Mouse (Mus musculus): Measurements from ENCODE around the gene Esyt1. TPM values are rescaled to one million over a fixed set of nuclear protein-coding genes. Genes with fewer than 3 reads are reported as not detected.

Esyt1 gene
- polyA plus RNA-seq, 1 experiment: not detected

DNA sequence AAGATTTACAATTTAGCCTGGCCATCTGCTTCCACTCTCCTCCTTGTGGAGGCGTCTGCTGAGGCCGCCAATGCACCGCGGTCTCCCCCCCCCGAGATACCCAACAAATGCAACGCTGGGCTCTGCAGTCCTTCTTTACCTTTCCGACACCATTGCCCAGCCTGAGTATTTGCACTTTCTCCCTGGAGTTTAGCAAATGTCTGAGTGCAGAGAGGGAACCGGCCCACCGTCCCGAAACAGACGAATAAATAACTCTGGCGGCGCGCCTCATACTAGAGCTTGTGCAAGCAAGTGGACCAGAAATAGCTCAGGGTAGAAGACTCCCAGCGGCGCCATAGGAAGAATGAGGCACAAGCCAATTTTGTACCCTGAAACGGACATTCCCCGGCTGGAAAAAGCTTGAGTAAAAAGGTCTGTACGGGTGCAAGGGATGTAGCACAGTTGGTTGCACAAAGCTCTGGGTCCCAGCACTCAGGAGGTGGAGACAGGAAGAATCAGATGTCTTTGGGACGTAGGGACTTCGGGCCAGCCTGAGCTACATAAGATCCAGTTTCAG lies 26.5 kb downstream of the Esyt1 start:
- Histone ChIP-seq H3K27ac (ENCODE audit: insufficient read depth, low read depth, low read length) (peak overlapping the region; percentile 68), H3K4me3 (ENCODE audit: insufficient read depth, low read depth, low read length) (peak overlapping the region; percentile 61), H3K4me1 (ENCODE audit: control insufficient read depth, insufficient read depth, low read length) (peaks cover 19% of the 10 kb centered on the region)
- WGBS: under 1% methylated on average over 21 of the region's 21 CpGs
- TF ChIP-seq POLR2A (IDR thresholded peaks at IDR 0.05; ENCODE audit: insufficient read depth, low read depth, low read length) (no peak), CTCF (IDR thresholded peaks at IDR 0.05; ENCODE audit: insufficient read depth, low read depth, low read length) (no peak)

DNA sequence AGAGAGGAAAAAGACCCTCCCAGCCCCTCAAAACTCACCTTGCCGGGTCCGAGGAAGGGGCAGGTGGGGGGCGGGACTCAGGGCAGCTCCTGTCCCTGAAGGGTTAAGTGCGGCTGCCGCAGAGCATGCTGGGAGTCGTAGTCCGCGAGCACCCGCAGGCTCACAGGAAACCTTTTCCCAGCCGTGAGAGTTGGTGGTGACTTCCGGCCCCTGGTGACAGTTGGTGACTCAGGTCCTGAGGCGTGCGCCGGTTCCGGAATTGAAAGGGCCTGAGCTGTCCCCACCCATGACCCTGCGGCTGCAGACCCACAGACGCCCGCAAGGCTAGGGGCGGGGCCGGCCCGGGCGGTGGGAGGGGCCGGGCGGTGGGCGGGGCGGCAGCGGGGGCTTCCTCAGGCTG lies 27.1 kb downstream of the Esyt1 start, which contains the start of gene Myl6b:
Gene Myl6b, minus strand, starts transcription at position 96 of the 400 bp plus-strand sequence.
- Histone ChIP-seq H3K4me1 (ENCODE audit: control insufficient read depth, insufficient read depth, low read length) (peaks cover 19% of the 10 kb centered on the region), H3K4me3 (ENCODE audit: insufficient read depth, low read depth, low read length) (peak within 1 kb of the TSS; percentile 64), H3K27ac (ENCODE audit: insufficient read depth, low read depth, low read length) (peak within 1 kb of the TSS; percentile 68)
- no peak for TF ChIP-seq CTCF (IDR thresholded peaks at IDR 0.05; ENCODE audit: insufficient read depth, low read depth, low read length)
- TF ChIP-seq POLR2A (IDR thresholded peaks at IDR 0.05; ENCODE audit: insufficient read depth, low read depth, low read length): no peak
- 1% methylated on average over 27 of the region's 27 CpGs for WGBS

- 53% methylated on average over 6 of the region's 6 CpGs for WGBS
- Histone ChIP-seq H3K4me3 (ENCODE audit: insufficient read depth, low read depth, low read length) (no peak overlapping the region), H3K27ac (ENCODE audit: insufficient read depth, low read depth, low read length) (no peak overlapping the region), H3K4me1 (ENCODE audit: control insufficient read depth, insufficient read depth, low read length) (peaks cover 19% of the 10 kb centered on the region)
- TF ChIP-seq POLR2A (IDR thresholded peaks at IDR 0.05; ENCODE audit: insufficient read depth, low read depth, low read length) (no peak), CTCF (IDR thresholded peaks at IDR 0.05; ENCODE audit: insufficient read depth, low read depth, low read length) (no peak)
Measured at GRCm38 (mm10) chr10:128497134-128497737, 28.4 kb downstream of the Esyt1 start.

GRCm38 (mm10) chr10:128496509-128497077 lies 29.1 kb downstream of the Esyt1 start:
- peaks cover 23% of the 10 kb centered on the region for H3K4me1 ChIP-seq (ENCODE audit: control insufficient read depth, insufficient read depth, low read length)
- TF ChIP-seq CTCF (IDR thresholded peaks at IDR 0.05; ENCODE audit: insufficient read depth, low read depth, low read length) (no peak), POLR2A (IDR thresholded peaks at IDR 0.05; ENCODE audit: insufficient read depth, low read depth, low read length) (no peak)
- no peak overlapping the region for H3K4me3 ChIP-seq (ENCODE audit: insufficient read depth, low read depth, low read length)
- H3K27ac ChIP-seq (ENCODE audit: insufficient read depth, low read depth, low read length): no peak overlapping the region
- WGBS: 33% methylated on average over 6 of the region's 6 CpGs

- no peak overlapping the region for H3K4me3 ChIP-seq (ENCODE audit: insufficient read depth, low read depth, low read length)
- no peak overlapping the region for H3K27ac ChIP-seq (ENCODE audit: insufficient read depth, low read depth, low read length)
- H3K4me1 ChIP-seq (ENCODE audit: control insufficient read depth, insufficient read depth, low read length): peaks cover 29% of the 10 kb centered on the region
- 75% methylated on average over 4 of the region's 4 CpGs for WGBS
- no peak for TF ChIP-seq POLR2A (IDR thresholded peaks at IDR 0.05; ENCODE audit: insufficient read depth, low read depth, low read length)
- no peak for TF ChIP-seq CTCF (IDR thresholded peaks at IDR 0.05; ENCODE audit: insufficient read depth, low read depth, low read length)
Measured at GRCm38 (mm10) chr10:128495903-128496302, 29.8 kb downstream of the Esyt1 start.

DNA sequence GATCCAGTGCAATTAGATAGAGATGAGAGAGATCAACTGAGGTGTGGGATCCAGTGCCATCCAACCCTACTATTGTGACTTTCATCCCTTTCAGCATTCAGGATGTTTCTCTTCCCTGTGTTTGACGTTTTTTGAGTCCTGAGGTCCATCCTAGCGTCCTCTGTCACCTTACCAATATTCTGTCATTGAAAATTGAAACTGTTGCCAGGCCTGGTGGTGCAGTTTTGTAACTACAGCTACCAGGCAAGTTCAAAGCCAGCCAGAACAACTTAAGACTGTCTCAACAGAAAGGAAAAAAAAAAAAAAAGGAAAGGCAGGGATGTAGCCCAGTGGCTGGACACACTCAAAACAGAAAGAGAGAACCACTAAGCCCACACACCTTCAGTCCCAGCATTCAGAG lies 30.4 kb downstream of the Esyt1 start:
- WGBS: 66% methylated on average over 2 of the region's 2 CpGs
- TF ChIP-seq POLR2A (IDR thresholded peaks at IDR 0.05; ENCODE audit: insufficient read depth, low read depth, low read length) (no peak), CTCF (IDR thresholded peaks at IDR 0.05; ENCODE audit: insufficient read depth, low read depth, low read length) (no peak)
- Histone ChIP-seq H3K27ac (ENCODE audit: insufficient read depth, low read depth, low read length) (peak overlapping the region; percentile 96), H3K4me3 (ENCODE audit: insufficient read depth, low read depth, low read length) (no peak overlapping the region), H3K4me1 (ENCODE audit: control insufficient read depth, insufficient read depth, low read length) (peaks cover 30% of the 10 kb centered on the region)

DNA sequence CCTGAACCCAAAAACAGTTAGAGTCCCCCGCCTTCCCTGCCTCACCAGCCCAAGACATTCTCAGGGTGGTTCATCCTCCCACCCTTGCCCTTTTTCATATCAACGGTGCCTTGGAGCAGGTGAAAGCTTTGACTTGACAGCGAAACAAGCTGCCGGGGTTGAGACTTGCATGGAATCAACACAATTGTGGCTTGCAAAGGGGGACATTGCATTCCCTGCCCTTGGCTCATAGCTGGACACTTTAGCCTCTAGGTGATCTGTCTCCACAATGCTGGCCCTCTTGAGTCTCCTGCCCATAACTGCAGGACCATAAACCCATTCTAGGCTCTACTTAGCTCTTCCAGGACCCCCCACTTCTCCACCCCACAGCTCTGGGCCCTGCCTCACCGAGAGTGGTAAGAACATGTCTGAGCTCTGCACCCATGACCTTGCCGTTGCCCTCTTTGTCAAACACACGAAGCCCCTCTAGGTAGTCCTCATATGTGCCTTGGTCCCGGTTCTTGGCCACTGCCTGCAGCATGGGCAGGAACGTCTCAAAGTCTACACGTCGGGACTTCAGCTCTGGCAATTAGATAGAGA lies 30.9 kb downstream of the Esyt1 start:
- WGBS: 42% methylated on average over 11 of the region's 11 CpGs
- H3K4me3 ChIP-seq (ENCODE audit: insufficient read depth, low read depth, low read length): peak overlapping the region; percentile 75
- peak overlapping the region; percentile 96 for H3K27ac ChIP-seq (ENCODE audit: insufficient read depth, low read depth, low read length)
- TF ChIP-seq CTCF (IDR thresholded peaks at IDR 0.05; ENCODE audit: insufficient read depth, low read depth, low read length): no peak
- no peak for TF ChIP-seq POLR2A (IDR thresholded peaks at IDR 0.05; ENCODE audit: insufficient read depth, low read depth, low read length)
- peaks cover 35% of the 10 kb centered on the region for H3K4me1 ChIP-seq (ENCODE audit: control insufficient read depth, insufficient read depth, low read length)

- peak; percentile 95 for TF ChIP-seq CTCF (IDR thresholded peaks at IDR 0.05; ENCODE audit: insufficient read depth, low read depth, low read length)
- TF ChIP-seq POLR2A (IDR thresholded peaks at IDR 0.05; ENCODE audit: insufficient read depth, low read depth, low read length): peak; percentile 99
- WGBS: under 1% methylated on average over 45 of the region's 45 CpGs
Measured at GRCm38 (mm10) chr10:128493695-128494666, 31.7 kb downstream of the Esyt1 start, which contains the start of gene Myl6. Gene Myl6 (minus strand): TSS chr10:128494145.

More at GRCm38 (mm10) chr10:128493695-128494666, 31.7 kb downstream of the Esyt1 start, which contains the start of gene Myl6:
- Histone ChIP-seq H3K4me3 (ENCODE audit: insufficient read depth, low read depth, low read length) (peak within 1 kb of the TSS; percentile 75), H3K27ac (ENCODE audit: insufficient read depth, low read depth, low read length) (peak within 1 kb of the TSS; percentile 96), H3K4me1 (ENCODE audit: control insufficient read depth, insufficient read depth, low read length) (peaks cover 37% of the 10 kb centered on the region)

Measured in olfactory bulb, adult 2 months (tissue).